Mouse (Mus musculus): ENCODE measurements around the gene Vav3.

DNA sequence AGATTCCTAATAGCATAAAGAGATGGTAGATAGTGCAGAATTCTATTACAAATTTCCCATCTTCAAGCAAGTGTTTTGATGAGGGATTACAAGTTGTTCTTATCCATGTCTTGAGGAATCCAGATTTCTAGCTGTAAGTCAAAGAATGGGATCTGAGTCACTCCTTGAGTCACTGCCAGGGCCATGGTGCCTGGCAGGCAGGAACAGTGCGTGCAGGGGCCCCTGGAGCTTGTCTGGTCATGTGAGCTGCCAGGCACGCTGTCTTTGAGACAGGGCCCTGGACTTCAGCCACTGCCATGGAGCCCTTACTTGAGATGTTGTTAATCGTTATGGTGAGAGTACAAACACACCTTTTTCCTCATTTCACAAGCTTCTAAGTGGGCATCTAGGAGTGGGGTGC is 129.0 kb downstream of the Vav3 start:
- TF ChIP-seq CTCF (IDR thresholded peaks at IDR 0.05; ENCODE audit: borderline replicate concordance, insufficient read depth, low read length), result no peak
- no peak for TF ChIP-seq POLR2A (IDR thresholded peaks at IDR 0.05; ENCODE audit: low read depth, low read length)

Measured in embryonic fibroblast, embryonic 13.5 days (primary cell).